Mouse (Mus musculus): ENCODE data around the gene Map6d1. TPM values are rescaled to one million over a fixed set of nuclear protein-coding genes. Genes with fewer than 3 reads are reported as not detected.

Map6d1 gene
- polyA plus RNA-seq, 1 experiment from 2014 or later, result 0.95 TPM

DNA sequence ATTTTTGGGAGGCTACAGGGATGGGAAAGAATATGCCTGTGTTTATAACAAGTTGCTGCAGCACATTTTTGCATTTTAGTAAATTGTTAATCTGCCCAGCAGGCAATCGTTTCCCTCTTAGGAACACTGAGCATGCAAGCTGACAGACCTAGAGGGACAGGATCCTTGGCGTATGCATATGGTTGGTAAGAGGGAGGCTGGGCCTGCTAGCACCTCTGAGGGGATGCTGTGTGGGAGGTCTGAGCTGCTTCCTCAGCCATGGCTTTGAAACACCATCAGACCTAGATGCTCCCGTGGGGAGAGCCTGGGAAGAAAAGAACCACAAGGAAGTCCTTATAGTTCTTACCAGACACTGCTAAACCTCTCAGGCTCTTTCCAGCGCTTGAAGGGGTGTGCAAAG, 6.8 kb downstream of the Map6d1 start:
- no peak overlapping the region for H3K27ac ChIP-seq (replicated peaks)
- no peak overlapping the region for H3K4me2 ChIP-seq
- no peaks in the 10 kb centered on the region for H3K4me1 ChIP-seq
- no peak overlapping the region for H3K9ac ChIP-seq
- no peak for ATAC-seq (ENCODE audit: extremely low read depth, insufficient number of reproducible peaks, low FRiP score, low TSS enrichment)
- peaks cover 5% of the 10 kb centered on the region; the same call in 1 of the 2 replicates for H3K27me3 ChIP-seq (replicated peaks)
- H3K36me3 ChIP-seq, result peaks cover 61% of the 10 kb centered on the region
- H3K4me3 ChIP-seq, result no peak overlapping the region
- H3K9me3 ChIP-seq, result no peaks in the 10 kb centered on the region
- 55% methylated on average over 4 of the region's 4 CpGs for WGBS

GRCm38 (mm10) chr16:20228167-20228566, 13.0 kb downstream of the Map6d1 start:
- no peaks in the 10 kb centered on the region for H3K9me3 ChIP-seq
- H3K27ac ChIP-seq (replicated peaks), result no peak overlapping the region
- peaks cover 16% of the 10 kb centered on the region for H3K4me1 ChIP-seq
- no peaks in the 10 kb centered on the region for H3K27me3 ChIP-seq (replicated peaks)
- no peak for ATAC-seq (ENCODE audit: extremely low read depth, insufficient number of reproducible peaks, low FRiP score, low TSS enrichment)
- H3K9ac ChIP-seq, result no peak overlapping the region
- H3K4me3 ChIP-seq, result no peak overlapping the region
- H3K36me3 ChIP-seq, result peaks cover 90% of the 10 kb centered on the region
- WGBS, result 86% methylated on average over 5 of the region's 5 CpGs
- no peak overlapping the region for H3K4me2 ChIP-seq

- ATAC-seq (ENCODE audit: extremely low read depth, insufficient number of reproducible peaks, low FRiP score, low TSS enrichment), result peak; percentile 46
- Histone ChIP-seq H3K4me3 (no peak overlapping the region), H3K4me2 (no peak overlapping the region), H3K27me3 (replicated peaks) (no peaks in the 10 kb centered on the region), H3K4me1 (peaks cover 16% of the 10 kb centered on the region), H3K36me3 (peaks cover 91% of the 10 kb centered on the region), H3K27ac (replicated peaks) (peak overlapping the region; percentile 47), H3K9ac (0 out of 2 replicates have a peak overlapping the region, but pooled peaks have one; percentile 24), H3K9me3 (no peaks in the 10 kb centered on the region)
- 28% methylated on average over 6 of the region's 6 CpGs for WGBS
Observed at GRCm38 (mm10) chr16:20227504-20227903, 13.7 kb downstream of the Map6d1 start.

- Histone ChIP-seq H3K9ac (no peak overlapping the region), H3K36me3 (peaks cover 92% of the 10 kb centered on the region), H3K4me1 (peaks cover 16% of the 10 kb centered on the region), H3K4me2 (no peak overlapping the region), H3K27me3 (replicated peaks) (no peaks in the 10 kb centered on the region), H3K27ac (replicated peaks) (no peak overlapping the region), H3K4me3 (no peak overlapping the region), H3K9me3 (no peaks in the 10 kb centered on the region)
- WGBS, result 94% methylated on average over 4 of the region's 4 CpGs
- ATAC-seq (ENCODE audit: extremely low read depth, insufficient number of reproducible peaks, low FRiP score, low TSS enrichment), result no peak
Observed at GRCm38 (mm10) chr16:20226676-20227075, 14.5 kb downstream of the Map6d1 start.

GRCm38 (mm10) chr16:20222726-20223125, 18.4 kb downstream of the Map6d1 start:
- Histone ChIP-seq H3K9ac (no peak overlapping the region), H3K4me3 (no peak overlapping the region), H3K9me3 (no peaks in the 10 kb centered on the region), H3K27me3 (replicated peaks) (no peaks in the 10 kb centered on the region), H3K4me1 (peaks cover 11% of the 10 kb centered on the region), H3K27ac (replicated peaks) (no peak overlapping the region), H3K36me3 (peaks cover 92% of the 10 kb centered on the region), H3K4me2 (no peak overlapping the region)
- no peak for ATAC-seq (ENCODE audit: extremely low read depth, insufficient number of reproducible peaks, low FRiP score, low TSS enrichment)
- 89% methylated on average over 6 of the region's 6 CpGs for WGBS

GRCm38 (mm10) chr16:20213591-20214226, 27.4 kb downstream of the Map6d1 start:
- Histone ChIP-seq H3K4me2 (no peak overlapping the region), H3K9ac (no peak overlapping the region), H3K27ac (replicated peaks) (no peak overlapping the region), H3K27me3 (replicated peaks) (no peaks in the 10 kb centered on the region), H3K36me3 (peaks cover 96% of the 10 kb centered on the region), H3K9me3 (no peaks in the 10 kb centered on the region), H3K4me1 (no peaks in the 10 kb centered on the region), H3K4me3 (no peak overlapping the region)
- ATAC-seq (ENCODE audit: extremely low read depth, insufficient number of reproducible peaks, low FRiP score, low TSS enrichment), result no peak; the same call in 1 of the 2 replicates
- WGBS, result 90% methylated on average over 3 of the region's 3 CpGs

DNA sequence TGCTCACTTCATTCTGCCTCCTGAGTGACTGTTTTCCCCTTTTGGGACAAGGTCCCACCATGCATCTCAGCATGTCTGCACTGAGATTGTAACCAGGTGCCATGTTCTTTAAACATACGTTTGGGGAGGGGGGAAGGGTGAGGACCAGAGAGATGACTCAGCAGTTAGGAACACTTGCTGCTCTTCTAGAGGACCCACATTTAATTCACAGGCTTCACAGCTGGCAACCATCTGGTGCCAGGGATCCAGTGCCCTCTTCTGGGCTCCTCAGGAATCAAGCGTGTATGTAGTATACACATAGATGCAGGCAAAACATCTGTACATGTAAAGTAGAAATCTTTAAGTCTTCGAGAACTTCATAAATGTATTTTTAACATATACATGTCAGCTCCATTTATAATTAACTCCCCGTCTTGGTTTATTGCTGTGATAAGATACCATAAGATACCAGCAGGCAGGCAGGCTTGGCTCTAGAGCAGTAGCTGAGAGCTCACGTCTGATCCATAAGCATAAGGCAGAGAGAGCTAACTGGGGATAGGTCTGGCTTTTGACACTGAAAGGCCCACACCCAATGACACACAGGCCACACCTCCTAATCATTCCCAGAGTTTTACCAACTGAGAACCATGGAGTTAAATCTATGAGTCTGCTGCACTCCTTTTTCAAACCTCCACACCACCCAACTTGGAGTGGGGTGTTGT, 41.5 kb downstream of the Map6d1 start:
- no peak overlapping the region for H3K4me3 ChIP-seq
- no peaks in the 10 kb centered on the region for H3K4me1 ChIP-seq
- H3K9me3 ChIP-seq, result no peaks in the 10 kb centered on the region; the same call in 1 of the 2 replicates
- no peak for ATAC-seq (ENCODE audit: extremely low read depth, insufficient number of reproducible peaks, low FRiP score, low TSS enrichment)
- WGBS, result 75% methylated on average over 5 of the region's 5 CpGs
- no peak overlapping the region for H3K4me2 ChIP-seq
- H3K9ac ChIP-seq, result no peak overlapping the region
- peaks cover 95% of the 10 kb centered on the region for H3K36me3 ChIP-seq
- H3K27ac ChIP-seq (replicated peaks), result no peak overlapping the region
- no peaks in the 10 kb centered on the region for H3K27me3 ChIP-seq (replicated peaks)

DNA sequence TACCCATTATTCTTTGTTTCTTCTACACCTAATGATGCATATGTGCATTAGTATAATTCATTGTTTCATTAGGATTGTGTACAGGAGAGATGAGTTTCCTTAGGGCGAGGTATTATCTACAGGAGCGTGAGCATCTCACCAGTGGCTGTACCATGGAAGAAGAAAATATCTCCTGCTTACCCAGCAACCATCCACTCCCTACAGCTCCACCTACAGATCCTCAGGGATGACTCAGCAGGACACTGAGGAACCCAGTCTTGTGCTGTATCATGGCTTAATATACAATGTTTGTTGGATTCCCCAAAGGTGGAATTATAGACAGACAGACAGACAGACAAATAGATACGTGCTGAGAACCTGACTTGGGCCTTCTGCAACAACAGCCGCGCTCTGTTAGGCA, 44.2 kb downstream of the Map6d1 start:
- Histone ChIP-seq H3K4me2 (no peak overlapping the region), H3K27me3 (replicated peaks) (no peaks in the 10 kb centered on the region), H3K4me3 (no peak overlapping the region), H3K36me3 (peaks cover 96% of the 10 kb centered on the region), H3K27ac (replicated peaks) (no peak overlapping the region), H3K4me1 (no peaks in the 10 kb centered on the region), H3K9me3 (no peaks in the 10 kb centered on the region; the same call in 1 of the 2 replicates), H3K9ac (no peak overlapping the region)
- WGBS, result 89% methylated on average over 5 of the region's 5 CpGs
- no peak for ATAC-seq (ENCODE audit: extremely low read depth, insufficient number of reproducible peaks, low FRiP score, low TSS enrichment)

- Histone ChIP-seq H3K9me3 (no peaks in the 10 kb centered on the region), H3K9ac (no peak overlapping the region), H3K4me2 (no peak overlapping the region), H3K27ac (replicated peaks) (no peak overlapping the region), H3K4me1 (no peaks in the 10 kb centered on the region), H3K36me3 (peaks cover 96% of the 10 kb centered on the region), H3K27me3 (replicated peaks) (no peaks in the 10 kb centered on the region), H3K4me3 (no peak overlapping the region)
- 91% methylated on average over 3 of the region's 3 CpGs for WGBS
- no peak for ATAC-seq (ENCODE audit: extremely low read depth, insufficient number of reproducible peaks, low FRiP score, low TSS enrichment)
Observed at GRCm38 (mm10) chr16:20195546-20195945, 45.6 kb downstream of the Map6d1 start.

- H3K36me3 ChIP-seq, result peaks cover 90% of the 10 kb centered on the region
Observed at GRCm38 (mm10) chr16:20192043-20192442, 49.1 kb downstream of the Map6d1 start.

DNA sequence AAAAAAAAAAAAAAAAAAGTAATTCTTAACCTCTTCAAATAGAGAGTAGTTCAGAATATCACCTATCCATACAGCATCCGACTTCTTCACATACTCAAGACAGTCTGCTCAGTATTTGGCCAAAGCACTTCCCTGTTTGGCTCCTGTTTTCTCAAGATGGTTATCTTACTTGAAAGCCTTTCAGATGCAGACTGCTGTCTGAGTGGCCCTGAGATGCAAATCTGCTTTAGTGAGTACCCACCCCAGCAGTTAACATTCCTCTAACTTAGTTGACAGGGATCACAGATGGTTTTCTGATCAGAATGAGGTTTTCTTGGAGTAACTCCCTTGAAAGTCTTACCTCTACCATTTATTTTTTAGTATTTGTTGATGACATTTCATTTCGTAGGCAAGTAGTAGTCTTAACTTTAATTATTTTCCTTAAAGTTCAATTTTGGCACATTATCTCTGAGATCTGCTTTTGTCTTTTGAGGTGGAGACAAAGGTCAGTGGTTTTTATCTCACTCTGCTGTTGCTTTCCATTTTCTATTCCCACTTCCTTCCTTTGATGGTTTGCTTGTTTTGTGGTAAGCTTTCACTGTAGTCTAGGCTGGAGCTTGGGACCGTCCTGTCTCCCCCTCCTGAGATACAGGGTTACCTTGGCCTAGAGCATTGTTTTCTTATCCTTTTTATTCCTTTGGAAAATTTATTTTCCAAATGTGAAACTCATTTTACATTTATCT, 49.8 kb downstream of the Map6d1 start:
- no peak for ATAC-seq (ENCODE audit: extremely low read depth, insufficient number of reproducible peaks, low FRiP score, low TSS enrichment)
- Histone ChIP-seq H3K9ac (no peak overlapping the region), H3K4me2 (no peak overlapping the region), H3K36me3 (peaks cover 90% of the 10 kb centered on the region), H3K9me3 (no peaks in the 10 kb centered on the region), H3K27me3 (replicated peaks) (no peaks in the 10 kb centered on the region), H3K4me3 (no peak overlapping the region), H3K4me1 (no peaks in the 10 kb centered on the region), H3K27ac (replicated peaks) (no peak overlapping the region)
- WGBS, result 69% methylated on average over 3 of the region's 3 CpGs

More at GRCm38 (mm10) chr16:20192043-20192442, 49.1 kb downstream of the Map6d1 start:
- no peak overlapping the region for H3K4me2 ChIP-seq
- H3K4me3 ChIP-seq, result no peak overlapping the region
- no peak overlapping the region for H3K9ac ChIP-seq
- H3K4me1 ChIP-seq, result no peaks in the 10 kb centered on the region
- H3K27me3 ChIP-seq (replicated peaks), result no peaks in the 10 kb centered on the region
- H3K9me3 ChIP-seq, result no peaks in the 10 kb centered on the region
- no peak for ATAC-seq (ENCODE audit: extremely low read depth, insufficient number of reproducible peaks, low FRiP score, low TSS enrichment)
- H3K27ac ChIP-seq (replicated peaks), result no peak overlapping the region

Measured in heart, embryonic 13.5 days (tissue).